Mouse (Mus musculus) CD4-positive, CD25-positive, alpha-beta regulatory T cell, adult 4 months (primary cell): ENCODE results near the gene Nos3. TPM values are rescaled to one million over a fixed set of nuclear protein-coding genes. Genes with fewer than 3 reads are reported as not detected.
A peak's percentile ranks its signal among the peaks of the same experiment; 100 is the strongest.
"Not testable (repeated sequence)": the region's sequence is repeated elsewhere in the genome, so short reads cannot be mapped to it uniquely, and the experiment has no call there.

ENCODE experiments used
- ATAC-seq: one replicate; pipeline ENCODE4 v1.8.0; 2017
- polyA plus RNA-seq, 2 experiments: library from polyadenylated mRNA; unstranded; fragments of 100-300 nt; shearing (Covaris generic); gene quantifications; one replicate each; pipeline ENCODE4 v1.2.1; 2017

Nos3 gene
- polyA plus RNA-seq, 2 experiments from 2014 or later: 0.08 to 0.14 TPM

DNA sequence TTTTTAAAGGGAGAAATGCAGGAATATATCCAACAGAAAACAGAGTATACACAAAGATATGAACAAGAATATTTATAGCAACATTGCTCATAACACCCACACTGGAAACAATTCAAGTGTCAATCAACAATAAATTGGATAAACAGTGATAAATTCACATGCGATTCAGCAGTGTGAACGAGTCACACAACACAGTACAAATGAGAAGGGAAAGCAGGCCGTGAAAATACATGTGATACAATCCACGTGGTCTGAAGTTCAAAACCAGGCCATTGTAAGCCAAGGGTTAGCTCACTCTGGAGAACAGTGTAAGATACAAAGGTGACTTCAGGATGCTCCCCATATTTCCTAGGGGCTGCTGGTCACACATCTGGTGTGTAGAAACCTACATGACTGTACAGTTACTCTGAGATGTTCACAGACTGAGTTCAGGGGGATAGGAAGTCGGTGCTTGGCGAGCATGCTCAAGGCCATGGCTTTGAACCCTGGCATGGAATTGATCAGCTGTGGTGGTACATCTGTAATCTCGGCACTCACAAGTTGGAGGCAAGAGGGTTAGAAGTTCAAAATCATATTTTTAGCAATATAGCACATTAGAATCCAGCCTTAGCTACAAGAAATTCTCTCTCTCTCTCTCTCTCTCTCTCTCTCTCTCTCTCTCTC lies 10.2 kb downstream of the Nos3 start:
- no peak for ATAC-seq

DNA sequence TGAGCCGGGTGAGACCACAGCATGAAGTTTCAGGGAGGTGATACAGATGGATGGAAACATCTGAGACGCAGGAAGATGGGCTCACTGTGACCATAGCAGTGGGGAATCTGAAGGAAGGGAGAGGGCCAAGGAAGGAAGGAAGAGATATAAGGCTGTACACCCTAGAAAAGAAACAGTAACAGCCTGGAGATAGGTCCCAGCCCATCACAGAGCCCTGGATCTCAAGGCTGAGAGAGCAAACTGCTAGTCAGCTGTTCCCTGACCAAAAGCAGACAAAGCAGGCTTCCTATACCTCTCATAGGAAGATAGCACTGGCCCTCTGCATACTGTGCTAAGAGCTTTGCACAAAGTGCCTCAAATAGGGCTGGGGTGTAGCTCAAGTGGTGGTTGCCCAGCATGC lies 14.1 kb downstream of the Nos3 start:
- no peak for ATAC-seq

DNA sequence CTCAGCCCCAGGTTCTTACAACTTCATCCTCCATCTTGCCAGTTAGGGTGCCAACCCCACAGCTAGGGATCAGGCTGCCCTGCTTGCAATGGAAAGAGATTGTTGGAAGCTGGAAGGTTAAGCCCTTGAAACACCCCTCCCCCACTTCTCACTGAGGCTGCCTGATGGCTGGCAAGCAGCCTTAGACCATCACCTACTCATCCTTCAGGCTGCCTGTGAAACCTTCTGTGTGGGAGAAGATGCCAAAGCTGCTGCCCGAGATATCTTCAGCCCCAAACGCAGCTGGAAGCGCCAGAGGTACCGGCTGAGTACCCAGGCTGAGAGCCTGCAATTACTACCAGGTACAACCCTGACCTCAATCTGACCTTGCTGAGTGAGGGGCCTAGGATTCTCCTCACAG lies 14.9 kb downstream of the Nos3 start:
- ATAC-seq: no peak

DNA sequence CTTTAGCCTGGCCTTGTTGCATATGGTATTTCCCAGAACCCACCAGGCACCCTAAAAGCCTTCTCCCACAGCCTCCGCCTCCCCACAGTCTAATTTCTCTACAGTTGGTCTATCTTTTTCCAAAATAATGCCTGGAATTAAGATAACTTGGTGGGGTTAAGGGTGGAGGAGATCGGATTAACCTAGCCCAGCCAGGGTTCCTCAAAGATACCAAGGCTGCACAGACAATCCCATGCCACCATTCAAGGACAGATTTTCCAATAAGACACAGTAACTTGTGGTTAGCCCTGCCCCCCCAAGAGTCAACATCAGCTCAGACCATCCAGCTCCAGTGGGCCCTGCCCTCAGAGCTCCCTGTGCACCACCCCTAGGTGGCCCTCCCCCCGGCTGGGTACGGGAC lies 15.9 kb downstream of the Nos3 start:
- no peak for ATAC-seq

DNA sequence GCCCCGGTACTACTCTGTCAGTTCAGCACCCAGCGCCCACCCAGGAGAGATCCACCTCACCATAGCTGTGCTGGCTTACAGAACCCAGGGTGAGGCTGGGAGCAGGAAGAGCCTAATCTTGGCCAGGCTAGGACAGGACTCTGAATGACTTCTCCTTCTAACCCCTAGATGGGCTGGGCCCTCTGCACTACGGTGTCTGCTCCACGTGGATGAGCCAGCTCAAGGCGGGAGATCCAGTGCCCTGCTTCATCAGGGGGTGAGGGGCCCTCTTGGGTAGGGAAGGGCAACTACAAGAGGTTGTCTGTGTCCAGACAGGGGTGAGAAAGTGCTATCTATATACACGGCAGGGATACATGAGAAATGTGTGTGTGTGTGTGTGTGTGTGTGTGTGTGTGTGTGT lies 16.9 kb downstream of the Nos3 start:
- no peak for ATAC-seq

DNA sequence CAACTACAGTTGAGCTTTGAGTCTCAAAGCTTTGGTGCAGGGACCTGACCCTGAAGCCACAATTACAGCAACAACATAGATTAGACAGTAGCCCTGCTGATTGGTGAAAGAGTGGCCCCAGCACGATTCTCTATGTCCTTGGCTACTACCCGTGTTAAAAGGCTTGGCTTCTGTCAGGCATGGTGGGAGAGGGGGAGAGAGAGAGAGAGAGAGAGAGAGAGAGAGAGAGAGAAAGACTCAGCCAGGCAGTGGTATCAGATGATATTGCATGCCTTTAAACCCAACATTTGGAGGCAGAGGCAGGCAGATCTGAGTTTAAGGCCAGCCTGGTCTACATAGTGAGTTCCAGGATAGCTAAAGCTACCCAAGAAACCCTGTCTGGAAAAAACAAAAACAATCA lies 17.4 kb downstream of the Nos3 start:
- no peak for ATAC-seq

DNA sequence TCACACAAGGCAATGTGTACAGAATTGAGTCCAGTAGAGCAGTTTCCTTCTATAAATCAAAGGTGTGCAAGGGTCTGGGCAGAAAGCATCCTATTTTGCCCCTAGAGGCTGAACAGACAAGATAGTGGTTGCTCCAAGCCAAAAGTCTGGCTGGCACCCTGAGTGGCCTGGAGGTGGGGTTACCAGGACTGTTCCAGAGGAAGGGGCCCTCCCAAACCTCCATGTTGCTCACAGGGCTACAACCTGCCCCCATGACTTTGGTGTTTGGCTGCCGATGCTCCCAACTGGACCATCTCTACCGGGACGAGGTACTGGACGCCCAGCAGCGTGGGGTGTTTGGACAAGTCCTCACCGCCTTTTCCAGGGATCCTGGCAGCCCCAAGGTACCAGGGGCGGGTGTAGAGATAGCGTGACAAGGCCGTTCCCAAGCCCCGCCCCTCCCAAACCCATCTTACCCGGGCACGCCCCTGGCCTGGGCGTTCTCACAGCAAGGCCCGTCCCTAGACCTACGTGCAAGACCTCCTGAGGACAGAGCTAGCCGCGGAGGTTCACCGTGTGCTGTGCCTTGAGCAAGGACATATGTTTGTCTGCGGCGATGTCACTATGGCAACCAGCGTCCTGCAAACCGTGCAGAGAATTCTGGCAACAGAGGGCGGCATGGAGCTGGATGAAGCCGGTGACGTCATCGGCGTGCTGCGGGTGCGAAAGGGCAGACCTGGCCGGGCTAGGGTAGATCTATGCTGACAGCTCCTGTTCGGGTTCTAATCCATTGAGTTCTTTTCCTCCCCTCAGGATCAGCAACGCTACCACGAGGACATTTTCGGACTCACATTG lies 18.6 kb downstream of the Nos3 start:
- peak; percentile 85 for ATAC-seq

DNA sequence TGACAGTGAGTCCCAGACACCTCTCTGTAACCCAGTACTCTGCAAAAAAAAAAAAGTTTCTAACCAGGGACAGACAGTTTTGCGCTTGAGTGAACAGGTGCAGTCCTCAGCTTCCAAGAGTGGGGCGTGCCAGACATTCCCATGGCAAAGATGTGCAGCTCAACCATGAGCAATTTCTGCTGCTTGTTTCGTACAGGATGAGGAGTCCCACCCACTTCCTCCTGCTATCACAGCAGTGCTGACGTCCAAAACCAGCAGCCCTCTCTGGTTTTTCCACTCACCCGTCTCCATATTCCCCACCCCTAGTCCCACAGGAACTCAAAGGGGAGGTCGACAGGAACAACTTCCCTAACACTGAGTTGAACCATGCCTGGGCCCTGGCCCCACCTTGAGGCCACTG lies 19.8 kb downstream of the Nos3 start:
- ATAC-seq: peak; percentile 43

DNA sequence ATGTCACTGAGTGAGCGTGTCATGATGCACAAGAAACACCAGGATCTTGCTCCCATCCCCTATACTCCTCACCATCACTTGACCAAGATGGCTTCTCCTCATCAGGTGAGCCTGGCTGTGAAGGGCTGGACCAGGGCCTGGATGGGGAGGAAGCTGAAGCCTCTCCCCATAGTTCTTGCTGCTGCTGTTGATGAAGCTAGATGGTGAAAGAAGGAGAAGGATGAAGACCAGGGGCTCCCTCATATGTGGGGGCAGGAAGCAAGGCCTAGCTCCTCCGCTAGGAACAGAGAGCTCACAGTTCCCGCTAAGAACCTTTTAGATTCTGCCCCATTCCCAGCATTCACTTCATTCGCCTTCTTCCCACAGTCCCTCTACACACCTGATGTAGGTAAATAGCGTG lies 20.8 kb downstream of the Nos3 start:
- ATAC-seq: no peak

DNA sequence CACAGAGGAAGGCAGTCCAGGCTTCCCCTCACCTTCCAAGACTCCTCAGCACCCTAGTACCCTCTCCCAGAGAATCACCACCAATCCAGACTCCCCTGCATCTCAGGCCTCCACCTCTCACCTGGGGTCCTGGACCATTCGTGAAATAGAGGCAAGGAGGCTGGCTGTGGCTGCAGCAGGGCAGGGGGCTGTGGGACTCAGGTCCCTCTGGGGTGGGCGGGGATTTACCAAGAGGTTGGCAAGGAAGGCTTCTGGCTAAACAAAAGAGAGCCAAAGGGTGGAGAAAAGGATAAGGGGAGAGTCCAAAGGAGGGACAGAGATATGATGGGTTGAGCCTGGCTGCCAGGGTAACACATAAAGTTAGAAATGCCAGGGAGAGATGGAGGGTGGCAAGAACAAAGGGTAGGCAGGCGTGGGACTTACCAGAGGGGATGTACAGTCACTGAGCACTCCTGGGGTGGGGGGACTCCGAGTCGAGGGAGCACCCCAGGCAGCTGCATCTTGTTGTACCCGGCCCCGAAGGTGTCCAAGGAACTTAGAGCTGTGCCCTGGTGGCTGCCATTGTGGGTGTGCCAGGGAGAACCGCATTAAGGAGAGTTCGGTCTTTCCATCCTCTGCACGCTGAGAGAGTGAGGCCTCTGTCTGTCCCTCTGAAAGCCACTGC lies 21.4 kb downstream of the Nos3 start:
- ATAC-seq: no peak

DNA sequence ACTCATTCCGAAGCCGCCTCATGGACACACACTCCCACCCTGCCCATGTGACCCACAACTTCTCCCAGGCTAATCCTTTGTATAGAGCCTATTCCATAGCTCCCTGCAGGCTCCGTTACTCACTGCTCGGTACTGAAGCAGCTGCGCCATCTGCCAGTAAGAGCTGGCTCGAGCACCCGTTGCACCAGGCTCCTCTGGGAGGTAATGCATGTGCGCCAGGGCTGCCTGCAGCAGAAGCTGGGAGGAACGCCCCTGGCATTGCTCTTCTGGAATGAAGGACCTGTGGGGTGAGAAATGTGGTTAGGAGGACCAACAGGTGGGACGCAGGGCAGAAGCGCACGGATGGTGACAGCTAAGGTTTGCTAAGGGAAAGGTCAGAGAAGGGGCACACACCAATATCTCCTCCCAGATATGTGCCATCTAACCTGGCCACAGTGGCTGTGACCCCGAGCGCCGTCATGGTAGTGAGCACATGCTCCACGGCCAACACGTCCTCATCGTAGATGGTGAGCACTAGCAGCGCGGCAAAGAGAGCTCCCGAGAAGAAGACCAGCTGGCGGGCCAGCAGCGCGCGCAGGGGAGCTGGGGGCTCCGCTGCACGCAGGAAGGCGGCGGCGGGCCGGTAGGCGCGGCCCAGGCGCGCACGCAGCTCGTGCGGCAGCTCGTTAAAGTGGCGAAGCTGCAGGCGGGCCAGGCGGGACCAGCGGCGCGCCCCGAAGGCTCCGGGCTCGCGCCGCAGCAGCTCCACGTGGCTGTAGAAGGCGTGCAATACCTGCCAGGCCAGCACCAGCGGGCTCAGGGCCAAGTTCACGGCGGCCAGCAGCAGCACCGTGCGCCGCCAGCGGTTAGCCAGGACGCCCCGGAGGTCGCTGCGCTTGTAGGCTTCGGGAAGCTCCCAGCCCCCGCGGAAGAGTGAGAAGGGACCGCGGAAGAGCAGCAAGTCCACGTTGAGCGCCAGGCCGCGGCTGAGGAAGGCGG lies 22.9 kb downstream of the Nos3 start:
- ATAC-seq: peak; percentile 19

DNA sequence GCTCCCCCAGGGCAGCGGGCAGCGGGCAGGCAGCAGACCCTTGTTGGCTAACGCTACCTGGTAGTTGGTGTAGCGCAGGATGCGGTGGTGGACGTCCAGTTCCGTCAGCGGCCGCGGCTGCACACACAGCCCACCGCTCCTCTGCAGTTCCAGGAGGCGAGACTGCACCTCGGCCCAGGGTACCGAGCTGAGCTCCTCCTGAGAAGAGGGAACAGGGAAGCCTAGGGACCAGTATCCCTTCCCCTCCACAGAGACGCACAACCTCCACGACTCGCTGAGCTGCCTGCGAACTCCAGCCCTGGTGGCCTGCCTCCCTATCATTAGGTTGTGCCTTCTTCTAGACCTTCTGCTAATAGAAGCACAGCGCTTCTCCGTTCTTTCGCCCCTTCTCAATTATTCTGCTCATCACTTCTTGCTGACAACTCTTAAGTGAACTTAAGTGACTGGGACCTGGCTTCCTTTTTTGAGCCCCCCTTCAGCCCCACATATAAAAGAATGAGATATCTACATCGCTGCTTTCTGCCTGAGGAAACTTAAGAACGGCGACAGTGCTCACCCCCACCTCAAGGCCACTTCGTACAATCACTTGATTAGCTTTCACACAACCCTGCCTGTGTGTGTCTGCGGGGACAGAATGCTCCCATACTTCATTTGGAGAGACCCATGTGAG lies 23.8 kb downstream of the Nos3 start:
- ATAC-seq: no peak

DNA sequence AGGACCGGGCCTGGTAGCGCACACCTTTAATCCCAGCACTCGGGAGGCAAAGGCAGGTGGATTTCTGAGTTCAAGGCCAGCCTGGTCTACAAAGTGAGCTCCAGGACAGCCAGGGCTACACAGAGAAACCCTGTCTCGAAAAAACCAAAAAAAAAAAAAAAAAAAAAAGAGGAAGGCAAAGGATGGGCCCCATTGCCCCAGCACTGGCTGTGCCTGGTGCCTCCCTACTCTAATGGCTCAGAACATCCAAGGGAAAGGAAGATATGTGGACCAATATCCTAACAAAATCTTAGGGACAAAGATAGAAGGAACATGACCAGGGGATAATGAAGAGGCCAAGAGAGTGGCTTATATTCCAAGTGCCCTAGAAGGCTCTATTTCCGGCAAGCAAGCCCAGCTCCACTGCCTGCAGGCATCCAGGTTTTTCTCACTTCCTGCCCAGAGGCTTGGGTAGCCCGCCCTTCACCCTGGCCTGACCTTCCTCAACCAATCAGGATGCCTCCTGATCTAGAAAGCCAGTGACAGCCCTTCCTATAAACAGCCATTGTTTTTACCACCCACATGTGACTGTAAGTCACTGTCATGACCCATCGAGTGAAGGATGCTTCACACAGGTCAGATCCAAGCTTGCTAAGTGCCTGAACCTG lies 24.5 kb downstream of the Nos3 start:
- peak; percentile 41 for ATAC-seq

DNA sequence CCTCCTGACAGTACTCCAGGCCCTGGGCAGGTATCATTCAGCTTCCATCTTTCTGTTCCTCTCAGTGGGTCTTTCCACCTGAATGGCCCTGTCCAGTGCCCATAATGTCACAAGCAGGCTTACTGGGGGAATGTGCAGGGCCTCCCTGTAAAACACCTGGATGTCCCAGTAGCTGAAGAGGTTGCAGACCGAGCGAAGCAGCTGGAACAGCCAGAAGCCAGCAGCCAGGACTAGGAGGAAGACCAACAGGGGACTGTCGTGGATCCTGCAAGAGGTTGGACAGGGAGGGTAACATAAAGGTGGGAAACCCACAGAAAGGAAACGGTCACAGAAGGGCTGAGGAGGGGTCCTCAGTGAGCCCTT lies 25.0 kb downstream of the Nos3 start:
- ATAC-seq: no peak

DNA sequence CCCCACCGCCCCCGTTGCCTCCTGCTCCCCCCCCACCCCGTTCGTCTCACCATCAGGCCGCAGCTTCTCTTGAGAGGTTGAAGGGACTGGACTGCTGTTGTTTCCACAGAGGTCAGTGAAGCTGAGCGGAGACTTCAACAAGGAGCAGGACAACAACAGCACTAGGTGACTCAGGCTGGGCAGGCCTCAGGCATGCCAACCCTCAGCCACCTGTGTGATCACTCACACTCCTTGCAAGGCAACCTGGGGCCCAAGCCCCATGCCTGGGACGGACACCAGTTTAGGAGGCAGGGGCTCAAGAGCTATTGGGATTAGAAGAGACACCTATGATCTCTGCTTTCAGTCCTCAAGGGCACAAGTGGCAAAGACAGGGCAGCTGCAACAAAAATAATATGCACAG lies 27.3 kb downstream of the Nos3 start, which contains the start of gene Atg9b:
TSS of gene Atg9b (minus strand) at position 280 of the 400 bp plus-strand sequence.
- no peak for ATAC-seq

DNA sequence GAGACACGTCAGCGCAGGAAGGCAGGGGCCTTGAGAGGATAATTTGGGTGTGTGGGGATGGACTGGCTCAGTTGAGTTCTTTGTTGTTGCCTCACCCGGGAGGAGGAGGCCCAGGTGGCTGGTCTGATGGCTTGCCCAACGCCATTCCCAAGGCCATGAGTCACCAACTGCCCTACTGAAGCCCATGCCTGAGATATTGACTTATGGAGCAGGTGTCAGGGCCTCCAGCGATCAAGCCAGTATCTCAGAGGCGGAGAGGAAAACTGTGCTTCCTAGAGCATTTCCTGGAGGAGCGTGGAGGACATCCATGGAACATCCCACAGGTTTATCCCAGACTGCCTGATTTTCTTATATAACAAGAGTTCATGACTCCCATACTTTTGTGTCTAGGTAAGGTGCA lies 28.1 kb downstream of the Nos3 start:
- no peak for ATAC-seq

DNA sequence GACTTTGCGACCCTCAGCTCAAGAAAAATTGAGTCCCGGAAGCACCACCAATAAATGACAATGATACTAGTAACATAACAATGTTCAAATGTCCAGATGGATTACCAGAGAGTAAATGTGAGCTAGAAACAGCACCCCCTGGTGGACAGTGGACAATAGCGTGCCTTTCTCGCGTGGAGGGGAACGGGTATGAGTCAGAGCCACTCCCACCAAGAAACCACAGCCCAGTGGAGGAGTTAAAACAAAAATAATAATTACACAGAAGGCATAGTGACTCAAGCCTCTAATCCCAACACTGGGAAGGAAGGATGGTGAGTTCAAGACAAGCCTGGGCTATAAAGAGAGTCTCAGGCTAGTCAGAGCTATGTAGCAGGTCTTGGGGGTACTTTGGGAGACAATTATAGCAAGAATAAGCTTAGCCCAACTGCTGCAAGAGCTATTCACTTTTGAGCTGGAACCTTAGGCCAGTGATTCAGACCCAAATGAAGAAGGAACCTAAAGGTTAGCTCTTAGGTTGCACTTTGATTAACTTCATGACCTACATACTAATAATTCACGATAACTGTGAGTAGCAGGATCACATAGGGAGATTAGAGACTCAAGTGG lies 28.9 kb downstream of the Nos3 start, which contains the start of gene Abcb8:
TSS of gene Abcb8 (plus strand) at position 272 of the 606 bp plus-strand sequence.
- peak; percentile 58 for ATAC-seq

DNA sequence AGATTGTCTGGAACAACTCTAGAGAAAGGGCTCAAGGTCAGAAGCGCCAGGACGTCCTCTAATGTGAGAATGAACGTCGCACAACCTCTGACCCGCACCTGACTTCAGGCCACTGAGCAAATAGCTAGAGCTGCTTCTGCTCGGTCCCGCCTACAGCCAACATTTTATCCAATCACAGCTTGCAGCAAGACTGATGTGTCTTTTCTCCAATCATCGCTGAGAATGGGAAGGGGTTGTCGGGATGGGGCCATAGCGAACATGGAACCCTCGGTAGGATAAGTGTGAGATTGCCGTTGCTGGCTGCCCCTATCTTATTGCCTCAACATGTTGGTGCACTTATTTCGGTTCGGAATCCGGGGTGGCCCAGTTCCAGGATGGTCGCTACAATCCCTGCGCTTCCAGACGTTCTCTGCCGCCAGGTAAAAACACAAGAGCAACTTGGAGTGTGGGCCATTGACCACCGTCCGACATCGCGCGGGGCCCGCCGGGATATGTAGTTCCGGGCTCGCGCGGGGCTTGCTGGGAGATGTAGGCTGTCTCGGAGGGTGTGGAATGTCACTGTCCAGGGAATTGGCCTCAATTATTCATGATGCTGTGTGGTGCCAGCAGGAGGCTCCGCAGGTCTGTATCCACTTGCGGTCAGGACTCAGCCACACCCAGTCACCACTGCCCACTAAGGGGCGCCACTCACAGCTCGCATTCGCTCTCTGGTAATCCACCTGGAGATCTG lies 29.7 kb downstream of the Nos3 start:
- peak; percentile 88 for ATAC-seq

DNA sequence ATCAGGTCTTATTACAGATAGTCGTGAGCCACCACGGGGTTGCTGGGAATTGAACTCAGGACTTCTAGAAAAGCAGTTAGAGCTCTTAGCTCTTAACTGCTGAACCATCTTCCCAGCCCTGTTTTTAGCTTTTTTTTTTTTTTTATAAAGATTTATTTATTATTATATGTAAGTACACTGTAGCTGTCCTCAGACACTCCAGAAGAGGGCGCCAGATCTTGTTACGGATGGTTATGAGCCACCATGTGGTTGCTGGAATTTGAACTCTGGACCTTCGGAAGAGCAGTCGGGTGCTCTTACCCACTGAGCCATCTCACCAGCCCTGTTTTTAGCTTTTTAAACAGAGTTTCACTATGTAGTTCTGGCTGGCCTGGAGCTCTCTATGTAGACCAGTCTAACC lies 31.6 kb downstream of the Nos3 start:
- ATAC-seq: not testable (repeated sequence)

DNA sequence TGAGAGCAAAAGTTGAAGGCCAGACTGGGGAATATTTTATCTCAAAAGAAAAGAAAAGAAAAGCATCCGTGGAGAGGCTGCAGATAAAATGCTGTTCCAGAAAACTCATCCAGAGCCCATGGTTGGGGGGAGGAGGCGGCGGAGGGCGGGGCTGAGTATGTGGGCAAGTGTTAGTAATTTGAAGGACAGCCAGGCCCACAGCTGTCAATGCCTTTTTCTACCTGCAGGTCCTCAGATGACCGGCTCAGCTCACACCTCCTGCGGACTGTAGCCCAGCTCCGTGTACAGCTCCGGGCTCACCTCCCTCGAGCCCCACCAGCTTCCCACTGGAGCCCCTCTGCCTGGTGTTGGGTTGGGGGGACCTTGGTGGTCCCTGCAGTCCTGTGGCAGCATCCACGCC lies 35.1 kb downstream of the Nos3 start:
- ATAC-seq: no peak
